ENCODE assay signal across 10 mouse cellular contexts in the genomic region with DNA sequence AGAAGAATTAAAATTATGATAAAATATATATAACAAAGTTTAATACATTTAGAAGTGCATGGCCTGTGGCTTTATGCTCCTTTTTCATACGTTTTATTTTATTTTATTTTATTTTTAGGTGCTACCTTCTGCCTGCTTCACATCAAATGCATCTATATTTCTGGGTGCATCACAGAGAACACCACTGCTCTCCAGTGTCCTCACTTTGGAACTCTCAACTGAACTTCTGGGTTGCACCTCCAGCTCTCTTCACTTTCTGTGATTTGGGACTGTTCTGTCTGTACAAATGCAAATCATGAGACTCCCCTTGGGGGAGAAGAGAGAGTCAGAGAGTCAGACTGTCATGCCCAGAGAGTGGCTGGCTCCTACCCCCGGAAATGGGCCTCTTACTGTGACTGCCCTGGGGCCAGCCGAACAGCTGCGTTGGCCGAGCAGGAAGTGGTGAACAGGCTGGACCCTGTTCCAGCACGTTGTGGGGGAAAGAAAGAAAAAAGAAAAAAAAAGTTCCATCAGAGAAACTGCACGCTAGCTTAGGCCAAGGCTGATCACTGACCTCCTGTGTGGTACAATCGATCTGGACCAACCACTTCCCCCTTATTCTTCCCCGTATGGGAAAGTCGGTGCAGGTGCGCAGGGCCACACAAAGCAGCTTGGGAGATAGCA.
A peak's percentile ranks its signal among the peaks of the same experiment; 100 is the strongest.
DNase-seq lines count a peak whose midpoint lies in the region; TF ChIP-seq lines count a peak whose summit lies in the region.
"Had no signal": no experiment of that assay in that cellular context is flagged by ENCODE, and none has a peak within 500 bp of the region (broad histone marks: within the 10 kb centered on the region; RNA-seq: fewer than 3 reads in every experiment).

No protein-coding gene starts in this region.

- no peak for TF ChIP-seq POLR2A in small intestine, adult 2 months (IDR thresholded peaks at IDR 0.05; ENCODE audit: low read depth, low read length)

- H3K27ac ChIP-seq in gastrocnemius, adult 2 months: no peak overlapping the region
- peak overlapping the region; percentile 62 for H3K27ac ChIP-seq in limb, embryonic 10.5 days
- H3K27ac ChIP-seq in small intestine, adult 2 months (ENCODE audit: insufficient read depth, low read depth, low read length): peak overlapping the region; percentile 24
- H3K27ac ChIP-seq: embryonic facial prominence, embryonic 15.5 days; limb, embryonic 12.5 days had no signal

- intact Hi-C loops in gastrocnemius, adult 2 months (cut with DNase I): no loop called here
- intact Hi-C loops in gastrocnemius, postnatal 36 days (cut with DNase I): no loop called here

- peaks cover 24% of the 10 kb centered on the region for H3K4me1 ChIP-seq in limb, embryonic 10.5 days
- H3K4me1 ChIP-seq in small intestine, adult 2 months (ENCODE audit: control insufficient read depth, insufficient read depth, insufficient read length, low read length): peaks cover 11% of the 10 kb centered on the region

- no peak overlapping the region for H3K4me3 ChIP-seq in gastrocnemius, adult 2 months
- no peak overlapping the region for H3K4me3 ChIP-seq in limb, embryonic 10.5 days
- H3K4me3 ChIP-seq in small intestine, adult 2 months (ENCODE audit: low read depth, low read length): no peak overlapping the region
- H3K4me3 ChIP-seq: embryonic facial prominence, embryonic 15.5 days; limb, embryonic 12.5 days had no signal

- no peak for TF ChIP-seq CTCF in gastrocnemius, adult 2 months (IDR thresholded peaks at IDR 0.05)
- TF ChIP-seq CTCF in small intestine, adult 2 months (IDR thresholded peaks at IDR 0.05; ENCODE audit: extremely low read depth, insufficient read length, insufficient replicate concordance, low read depth, low read length): no peak

- H3K36me3 ChIP-seq in limb, embryonic 10.5 days: no peaks in the 10 kb centered on the region
- H3K36me3 ChIP-seq in small intestine, adult 2 months (ENCODE audit: control insufficient read depth, insufficient read depth, low read length): no peaks in the 10 kb centered on the region
- H3K36me3 ChIP-seq: embryonic facial prominence, embryonic 15.5 days; limb, embryonic 12.5 days had no signal

- peak; percentile 28 for DNase-seq in gastrocnemius, adult 2 months
- no peak for DNase-seq in gastrocnemius, postnatal 36 days
- DNase-seq in urinary bladder, postnatal 14 days (ENCODE audit: low spot score): peak; percentile 49
- DNase-seq in urinary bladder, adult 18-20 months (ENCODE audit: low spot score in 2 of 2): no peak
- peak; percentile 47 for DNase-seq in limb, embryonic 10.5 days (ENCODE audit: low spot score)
- no peak for DNase-seq in cerebellum, postnatal 25 days
- no peak for DNase-seq in layer of hippocampus, postnatal 10 days (ENCODE audit: low spot score in 2 of 2)

- 48% methylated on average over 11 of the region's 11 CpGs for WGBS in limb, embryonic 10.5 days
- WGBS in small intestine, adult 2 months: 17% methylated on average over 11 of the region's 11 CpGs

- H3K27me3 ChIP-seq in limb, embryonic 10.5 days (ENCODE audit: low read depth, poor library complexity, severe bottlenecking): no peaks in the 10 kb centered on the region
- H3K27me3 ChIP-seq in small intestine, adult 2 months (ENCODE audit: control insufficient read depth, insufficient read depth, low read length): no peaks in the 10 kb centered on the region
- H3K27me3 ChIP-seq: embryonic facial prominence, embryonic 15.5 days; limb, embryonic 12.5 days had no signal

- H3K9me3 ChIP-seq in limb, embryonic 10.5 days (replicated peaks): no peaks in the 10 kb centered on the region
- H3K9me3 ChIP-seq: embryonic facial prominence, embryonic 15.5 days had no signal

Comparison
In these comparisons a context has a peak if more than half of its experiments do, and no peak if none do; other contexts are left out.
1. DNase-seq: peak in gastrocnemius, adult 2 months (single experiment), urinary bladder, postnatal 14 days (single experiment) and limb, embryonic 10.5 days (single experiment); none in gastrocnemius, postnatal 36 days (0 of 2), urinary bladder, adult 18-20 months (0 of 2), cerebellum, postnatal 25 days (0 of 2) and layer of hippocampus, postnatal 10 days (0 of 2).